Mouse (Mus musculus): ENCODE results near the gene Card6. TPM values are rescaled to one million over a fixed set of nuclear protein-coding genes. Genes with fewer than 3 reads are reported as not detected.

The Card6 gene
- polyA plus RNA-seq, 2 experiments: 0.98 to 1.3 TPM

- 52% methylated on average over 8 of the region's 8 CpGs for WGBS
- H3K27ac ChIP-seq (replicated peaks; ENCODE audit: low read depth, low read length): peak overlapping the region; percentile 94
- H3K36me3 ChIP-seq (ENCODE audit: control insufficient read depth, insufficient read depth, low read length): peaks cover 28% of the 10 kb centered on the region
- ATAC-seq (ENCODE audit: low FRiP score, low read depth) (no peak), DNase-seq (ENCODE audit: low spot score) (no peak)
- no peak for TF ChIP-seq POLR2A (IDR thresholded peaks at IDR 0.05; ENCODE audit: borderline replicate concordance, extremely low read depth, insufficient read depth, insufficient read length)
- no peaks in the 10 kb centered on the region for H3K27me3 ChIP-seq (ENCODE audit: control insufficient read depth, insufficient read depth, low read length)
- peak overlapping the region; percentile 73 for H3K9ac ChIP-seq (ENCODE audit: low read depth, low read length, severe bottlenecking)
- peak overlapping the region; percentile 89 for H3K4me3 ChIP-seq (replicated peaks; ENCODE audit: low read length)
- H3K4me2 ChIP-seq (replicated peaks; ENCODE audit: low read depth, low read length, severe bottlenecking): peak overlapping the region; percentile 52
- H3K4me1 ChIP-seq (ENCODE audit: control insufficient read depth, insufficient read depth, low read length): peaks cover 7% of the 10 kb centered on the region
- H3K9me3 ChIP-seq (ENCODE audit: control insufficient read depth, low read length): no peaks in the 10 kb centered on the region
Measured at GRCm38 (mm10) chr15:5115173-5115572, 6.8 kb upstream of the Card6 start.

GRCm38 (mm10) chr15:5112651-5113050, 4.3 kb upstream of the Card6 start:
- no peak for DNase-seq (ENCODE audit: low spot score)
- Histone ChIP-seq H3K4me2 (replicated peaks; ENCODE audit: low read depth, low read length, severe bottlenecking) (no peak overlapping the region), H3K4me1 (ENCODE audit: control insufficient read depth, insufficient read depth, low read length) (peaks cover 3% of the 10 kb centered on the region)

GRCm38 (mm10) chr15:5108655-5109040, 309 bp upstream of the Card6 start:
- no peak overlapping the region for H3K9ac ChIP-seq (ENCODE audit: low read depth, low read length, severe bottlenecking)
- no peak overlapping the region for H3K4me3 ChIP-seq (replicated peaks; ENCODE audit: low read length)
- H3K4me1 ChIP-seq (ENCODE audit: control insufficient read depth, insufficient read depth, low read length): no peaks in the 10 kb centered on the region
- no peaks in the 10 kb centered on the region for H3K9me3 ChIP-seq (ENCODE audit: control insufficient read depth, low read length)
- H3K36me3 ChIP-seq (ENCODE audit: control insufficient read depth, insufficient read depth, low read length): no peaks in the 10 kb centered on the region
- TF ChIP-seq POLR2A (IDR thresholded peaks at IDR 0.05; ENCODE audit: borderline replicate concordance, extremely low read depth, insufficient read depth, insufficient read length): no peak
- no peak overlapping the region for H3K27ac ChIP-seq (replicated peaks; ENCODE audit: low read depth, low read length)
- H3K4me2 ChIP-seq (replicated peaks; ENCODE audit: low read depth, low read length, severe bottlenecking): no peak overlapping the region
- WGBS: 73% methylated on average over 3 of the region's 3 CpGs
- ATAC-seq (ENCODE audit: low FRiP score, low read depth) (no peak), DNase-seq (ENCODE audit: low spot score) (no peak)
- H3K27me3 ChIP-seq (ENCODE audit: control insufficient read depth, insufficient read depth, low read length): no peaks in the 10 kb centered on the region

More at GRCm38 (mm10) chr15:5112651-5113050, 4.3 kb upstream of the Card6 start:
- no peak for TF ChIP-seq POLR2A (IDR thresholded peaks at IDR 0.05; ENCODE audit: borderline replicate concordance, extremely low read depth, insufficient read depth, insufficient read length)
- 82% methylated on average over 3 of the region's 3 CpGs for WGBS
- H3K27ac ChIP-seq (replicated peaks; ENCODE audit: low read depth, low read length): no peak overlapping the region
- H3K36me3 ChIP-seq (ENCODE audit: control insufficient read depth, insufficient read depth, low read length): peaks cover 3% of the 10 kb centered on the region
- H3K4me3 ChIP-seq (replicated peaks; ENCODE audit: low read length): no peak overlapping the region
- H3K9me3 ChIP-seq (ENCODE audit: control insufficient read depth, low read length): no peaks in the 10 kb centered on the region
- H3K9ac ChIP-seq (ENCODE audit: low read depth, low read length, severe bottlenecking): no peak overlapping the region
- no peak for ATAC-seq (ENCODE audit: low FRiP score, low read depth)
- H3K27me3 ChIP-seq (ENCODE audit: control insufficient read depth, insufficient read depth, low read length): no peaks in the 10 kb centered on the region

GRCm38 (mm10) chr15:5106293-5106692, 2.0 kb downstream of the Card6 start:
- no peaks in the 10 kb centered on the region for H3K27me3 ChIP-seq (ENCODE audit: control insufficient read depth, insufficient read depth, low read length)
- no peaks in the 10 kb centered on the region for H3K9me3 ChIP-seq (ENCODE audit: control insufficient read depth, low read length)
- H3K4me1 ChIP-seq (ENCODE audit: control insufficient read depth, insufficient read depth, low read length): no peaks in the 10 kb centered on the region
- H3K4me2 ChIP-seq (replicated peaks; ENCODE audit: low read depth, low read length, severe bottlenecking): no peak overlapping the region
- ATAC-seq (ENCODE audit: low FRiP score, low read depth) (no peak), DNase-seq (ENCODE audit: low spot score) (no peak)
- 48% methylated on average over 2 of the region's 2 CpGs for WGBS
- no peak overlapping the region for H3K9ac ChIP-seq (ENCODE audit: low read depth, low read length, severe bottlenecking)
- H3K36me3 ChIP-seq (ENCODE audit: control insufficient read depth, insufficient read depth, low read length): no peaks in the 10 kb centered on the region
- no peak overlapping the region for H3K27ac ChIP-seq (replicated peaks; ENCODE audit: low read depth, low read length)
- no peak for TF ChIP-seq POLR2A (IDR thresholded peaks at IDR 0.05; ENCODE audit: borderline replicate concordance, extremely low read depth, insufficient read depth, insufficient read length)
- no peak overlapping the region for H3K4me3 ChIP-seq (replicated peaks; ENCODE audit: low read length)

GRCm38 (mm10) chr15:5105891-5106290, 2.4 kb downstream of the Card6 start:
- H3K9me3 ChIP-seq (ENCODE audit: control insufficient read depth, low read length): no peaks in the 10 kb centered on the region
- TF ChIP-seq POLR2A (IDR thresholded peaks at IDR 0.05; ENCODE audit: borderline replicate concordance, extremely low read depth, insufficient read depth, insufficient read length): no peak
- DNase-seq (ENCODE audit: low spot score) (no peak), ATAC-seq (ENCODE audit: low FRiP score, low read depth) (no peak)
- H3K27ac ChIP-seq (replicated peaks; ENCODE audit: low read depth, low read length): no peak overlapping the region
- 81% methylated on average over 6 of the region's 6 CpGs for WGBS
- H3K27me3 ChIP-seq (ENCODE audit: control insufficient read depth, insufficient read depth, low read length): no peaks in the 10 kb centered on the region
- H3K9ac ChIP-seq (ENCODE audit: low read depth, low read length, severe bottlenecking): no peak overlapping the region
- no peak overlapping the region for H3K4me2 ChIP-seq (replicated peaks; ENCODE audit: low read depth, low read length, severe bottlenecking)
- H3K4me3 ChIP-seq (replicated peaks; ENCODE audit: low read length): no peak overlapping the region
- no peaks in the 10 kb centered on the region for H3K36me3 ChIP-seq (ENCODE audit: control insufficient read depth, insufficient read depth, low read length)
- H3K4me1 ChIP-seq (ENCODE audit: control insufficient read depth, insufficient read depth, low read length): no peaks in the 10 kb centered on the region

GRCm38 (mm10) chr15:5102312-5102711, 6.0 kb downstream of the Card6 start:
- Histone ChIP-seq H3K9me3 (ENCODE audit: control insufficient read depth, low read length) (no peaks in the 10 kb centered on the region), H3K4me1 (ENCODE audit: control insufficient read depth, insufficient read depth, low read length) (no peaks in the 10 kb centered on the region), H3K4me2 (replicated peaks; ENCODE audit: low read depth, low read length, severe bottlenecking) (no peak overlapping the region), H3K4me3 (replicated peaks; ENCODE audit: low read length) (no peak overlapping the region), H3K27me3 (ENCODE audit: control insufficient read depth, insufficient read depth, low read length) (no peaks in the 10 kb centered on the region), H3K27ac (replicated peaks; ENCODE audit: low read depth, low read length) (no peak overlapping the region), H3K9ac (ENCODE audit: low read depth, low read length, severe bottlenecking) (no peak overlapping the region), H3K36me3 (ENCODE audit: control insufficient read depth, insufficient read depth, low read length) (no peaks in the 10 kb centered on the region)
- ATAC-seq (ENCODE audit: low FRiP score, low read depth) (no peak), DNase-seq (ENCODE audit: low spot score) (no peak)
- TF ChIP-seq POLR2A (IDR thresholded peaks at IDR 0.05; ENCODE audit: borderline replicate concordance, extremely low read depth, insufficient read depth, insufficient read length): no peak
- 93% methylated on average over 4 of the region's 4 CpGs for WGBS

All from limb, embryonic 14.5 days (tissue).